In genomic region chr7:38061060-38061970, GRCm38 (mm10) we compare ENCODE assay signal across 8 mouse cellular contexts. TPM values are rescaled to one million over a fixed set of nuclear protein-coding genes. Genes with fewer than 3 reads are reported as not detected.
A peak's percentile ranks its signal among the peaks of the same experiment; 100 is the strongest.
DNase-seq lines count a peak whose midpoint lies in the region; ATAC-seq lines count a peak whose summit lies in the region.

No protein-coding gene starts in this region.

- DNase-seq in adrenal gland, adult 2 months = peak; percentile 91
- peak; percentile 95 for DNase-seq in embryo, embryonic 11 days
- DNase-seq in gastrocnemius, postnatal 25 days = peak; percentile 91
- peak; percentile 98 for DNase-seq in intestine, embryonic 14.5 days (ENCODE audit: low spot score)
- DNase-seq in left cerebral cortex, postnatal 14 days (ENCODE audit: low spot score in 2 of 2) = peak; percentile 91
- peak; percentile 95 for DNase-seq in mesoderm, embryonic 11.5 days (ENCODE audit: low read depth, low spot score)
- DNase-seq in right cerebral cortex, postnatal 25 days = peak; percentile 87
- DNase-seq in urinary bladder, postnatal 4 days (ENCODE audit: low spot score in 2 of 2) = peak; percentile 87 to 91

- H3K9ac ChIP-seq in intestine, embryonic 14.5 days (ENCODE audit: low read length) = peak overlapping the region; percentile 52

- H3K4me1 ChIP-seq in intestine, embryonic 14.5 days (replicated peaks; ENCODE audit: control insufficient read depth, insufficient read depth, low read length) = no peaks in the 10 kb centered on the region

- no peaks in the 10 kb centered on the region for H3K9me3 ChIP-seq in intestine, embryonic 14.5 days (ENCODE audit: control insufficient read depth, low read length)

- WGBS in intestine, embryonic 14.5 days = 2% methylated on average over 53 of the region's 57 CpGs

- intact Hi-C loops in left cerebral cortex, postnatal 14 days (cut with DNase I) = loop anchor here (2.0 kb wide), 2 partner anchors 69 to 79 kb away; no protein-coding TSS in a partner anchor

- peak overlapping the region; percentile 64 for H3K4me2 ChIP-seq in intestine, embryonic 14.5 days (ENCODE audit: low read length)

- ATAC-seq in intestine, embryonic 14.5 days (replicated peaks; ENCODE audit: low FRiP score, low TSS enrichment, low read depth) = peak; percentile 93

- no peaks in the 10 kb centered on the region for H3K27me3 ChIP-seq in intestine, embryonic 14.5 days (replicated peaks; ENCODE audit: control insufficient read depth, insufficient read depth, low read length)

- 0 out of 2 replicates have a peak overlapping the region, but pooled peaks have one; percentile 24 for H3K27ac ChIP-seq in intestine, embryonic 14.5 days (ENCODE audit: low read depth)

- H3K36me3 ChIP-seq in intestine, embryonic 14.5 days (ENCODE audit: control insufficient read depth, insufficient read depth, low read length) = no peaks in the 10 kb centered on the region

- peak overlapping the region; percentile 38 for H3K4me3 ChIP-seq in intestine, embryonic 14.5 days (ENCODE audit: low read depth, low read length)

RNA-seq across cellular contexts. Expression of gene Uri1, which starts 38.0 kb away (rescaled TPM):
- total RNA-seq in adrenal gland, adult 2 months (2021) = 10 to 100 TPM; 44.6 to 56.9 TPM
- 11.8 and 13.0 TPM in 2 replicates for polyA plus RNA-seq in adrenal gland, adult 2 months (2012; rRNA removed)
- 10 to 100 TPM; 20.5 to 25.2 TPM for total RNA-seq in gastrocnemius, postnatal 25 days (2021)
- 51.3 and 51.6 TPM in 2 replicates for polyA plus RNA-seq in intestine, embryonic 14.5 days (2014; fragmentation: Nextera tagmentation; extraction: Ambion mirVana)
- total RNA-seq in left cerebral cortex, postnatal 14 days (2021) = 10 to 100 TPM; 51.1 to 55.4 TPM

RNA-seq across cellular contexts. Expression of gene Ccne1, which starts 46.0 kb away (rescaled TPM):
- 1 to 10 TPM; 5.9 to 6.1 TPM for total RNA-seq in adrenal gland, adult 2 months (2021)
- 10.3 and 11.9 TPM in 2 replicates for polyA plus RNA-seq in adrenal gland, adult 2 months (2012; rRNA removed)
- 1 to 10 TPM in 1 of 2 experiments, under 1 TPM in 1; 0.33 to 1.3 TPM for total RNA-seq in gastrocnemius, postnatal 25 days (2021)
- polyA plus RNA-seq in intestine, embryonic 14.5 days (2014; fragmentation: Nextera tagmentation; extraction: Ambion mirVana) = 72.6 and 74.7 TPM in 2 replicates
- 10 to 100 TPM; 15.3 to 19.5 TPM for total RNA-seq in left cerebral cortex, postnatal 14 days (2021)

Comparison
In these comparisons a context has a peak if more than half of its experiments do, and no peak if none do; other contexts are left out.
1. Peak in every context shown above with its lines: DNase-seq, ATAC-seq, H3K4me3 ChIP-seq and H3K27ac ChIP-seq.